Mouse (Mus musculus): Measurements from ENCODE around the gene Plek2. TPM values are rescaled to one million over a fixed set of nuclear protein-coding genes. Genes with fewer than 3 reads are reported as not detected.

The Plek2 gene
- under 1 TPM in 1 of 2 experiments, not detected in 1; 0.54 TPM for polyA plus RNA-seq (2017; shearing (Covaris generic))

GRCm38 (mm10) chr12:78906707-78907162 lies at the start of gene Plek2:
Gene Plek2, minus strand, starts transcription at chr12:78906964.

GRCm38 (mm10) chr12:78861496-78862253 lies 45.1 kb downstream of the Plek2 start, which contains the start of the genes Atp6v1d and Eif2s1:
Gene Atp6v1d, minus strand, starts transcription at chr12:78861638.
Gene Eif2s1, plus strand, starts transcription at chr12:78861819.

Other genes with a start within 250 kb of the Plek2 start
- under 1 TPM in 1 of 2 experiments, not detected in 1; 0.54 TPM for gene Fam71d, start 215.4 kb downstream of the Plek2 start, polyA plus RNA-seq (2017; shearing (Covaris generic))
- 1 to 10 TPM; 6.7 to 8.4 TPM for gene Mpp5, start 158.1 kb downstream of the Plek2 start, polyA plus RNA-seq (2017; shearing (Covaris generic))
- gene Atp6v1d, start 45.3 kb downstream of the Plek2 start, polyA plus RNA-seq (2017; shearing (Covaris generic)) = 100 to 1,000 TPM; 164 to 241 TPM
- 100 to 1,000 TPM; 187 to 210 TPM for gene Eif2s1, start 45.1 kb downstream of the Plek2 start, polyA plus RNA-seq (2017; shearing (Covaris generic))
- gene Tmem229b, start 100.7 kb upstream of the Plek2 start, polyA plus RNA-seq (2017; shearing (Covaris generic)) = 10 to 100 TPM; 30.8 to 54.5 TPM
- under 1 TPM in 1 of 2 experiments, not detected in 1; 0.15 TPM for gene Plekhh1, start 122.2 kb upstream of the Plek2 start, polyA plus RNA-seq (2017; shearing (Covaris generic))
- 10 to 100 TPM; 17.7 to 18.6 TPM for gene Pigh, start 182.7 kb upstream of the Plek2 start, polyA plus RNA-seq (2017; shearing (Covaris generic))
- under 1 TPM; 0.11 to 0.36 TPM for gene Arg2, start 223.8 kb upstream of the Plek2 start, polyA plus RNA-seq (2017; shearing (Covaris generic))

Data from activated CD4-positive, CD25-positive, alpha-beta regulatory T cell (primary cell).